15 mouse cellular contexts compared by ENCODE assay signal in the genomic region with DNA sequence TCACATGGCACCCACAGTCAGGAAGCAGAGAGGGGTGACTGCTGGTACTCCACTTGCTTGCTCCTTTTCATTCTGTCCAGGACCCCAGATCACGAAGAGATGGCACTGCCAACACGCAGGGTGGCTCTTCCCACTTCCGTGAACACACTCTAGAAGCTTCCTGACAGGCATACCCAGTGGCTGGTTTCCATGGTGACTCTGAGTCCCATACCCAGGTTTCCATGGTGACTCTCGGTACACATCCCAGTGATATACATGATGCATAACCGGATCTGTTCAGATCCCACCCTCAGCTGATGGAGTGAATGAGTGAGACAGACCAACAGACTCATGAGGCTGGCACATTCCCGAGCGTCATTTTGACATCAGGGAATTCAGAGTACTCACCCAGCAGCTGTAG. TPM values are rescaled to one million over a fixed set of nuclear protein-coding genes. Genes with fewer than 3 reads are reported as not detected.
DNase-seq lines count a peak whose midpoint lies in the region; ATAC-seq and TF ChIP-seq lines count a peak whose summit lies in the region.
"Had no signal": no experiment of that assay in that cellular context is flagged by ENCODE, and none has a peak within 500 bp of the region (broad histone marks: within the 10 kb centered on the region; RNA-seq: fewer than 3 reads in every experiment).

No protein-coding gene starts in this region.

- H3K4me1 ChIP-seq in hindbrain, embryonic 15.5 days (replicated peaks), result peaks cover 15% of the 10 kb centered on the region
- H3K4me1 ChIP-seq in hindbrain, embryonic 12.5 days, result peaks cover 21% of the 10 kb centered on the region
- H3K4me1 ChIP-seq in forebrain, postnatal 0 days (ENCODE audit: insufficient read depth), result peaks cover 9% of the 10 kb centered on the region; the same call in 1 of the 2 replicates
- H3K4me1 ChIP-seq in midbrain, embryonic 16.5 days (ENCODE audit: control insufficient read depth, insufficient read depth, low read length), result peaks cover 2% of the 10 kb centered on the region; the same call in 1 of the 2 replicates
- H3K4me1 ChIP-seq: heart, embryonic 13.5 days had no signal

- ATAC-seq in hindbrain, embryonic 15.5 days (ENCODE audit: low FRiP score, low read depth), result peak; percentile 81
- ATAC-seq in hindbrain, embryonic 12.5 days (ENCODE audit: low FRiP score), result no peak
- peak; percentile 95 for ATAC-seq in forebrain, postnatal 0 days
- ATAC-seq in midbrain, embryonic 16.5 days, result peak; percentile 91
- ATAC-seq in megakaryocyte progenitor cell, adult 5-6 weeks (replicated peaks; ENCODE audit: poor library complexity), result no peak

- H3K36me3 ChIP-seq in hindbrain, embryonic 15.5 days, result no peaks in the 10 kb centered on the region
- no peaks in the 10 kb centered on the region for H3K36me3 ChIP-seq in hindbrain, embryonic 12.5 days
- H3K36me3 ChIP-seq in forebrain, postnatal 0 days (ENCODE audit: insufficient read depth), result no peaks in the 10 kb centered on the region
- no peaks in the 10 kb centered on the region for H3K36me3 ChIP-seq in midbrain, embryonic 16.5 days (ENCODE audit: control insufficient read depth, insufficient read depth, low read length)
- H3K36me3 ChIP-seq: G1E; heart, embryonic 13.5 days; kidney, embryonic 15.5 days had no signal

- H3K4me3 ChIP-seq in hindbrain, embryonic 15.5 days, result no peak overlapping the region
- no peak overlapping the region for H3K4me3 ChIP-seq in hindbrain, embryonic 12.5 days
- no peak overlapping the region for H3K4me3 ChIP-seq in forebrain, postnatal 0 days (ENCODE audit: low read depth, low read length)
- H3K4me3 ChIP-seq in midbrain, embryonic 16.5 days (ENCODE audit: low read depth, low read length), result no peak overlapping the region
- H3K4me3 ChIP-seq: heart, embryonic 13.5 days; kidney, embryonic 15.5 days had no signal

- TF ChIP-seq CTCF in forebrain, postnatal 0 days (IDR thresholded peaks at IDR 0.05; ENCODE audit: low read depth), result no peak

- DNase-seq in brain, adult 2 months (ENCODE audit: low read depth, low spot score), result peak; percentile 72
- DNase-seq in forebrain, postnatal 0 days, result peak; percentile 86
- DNase-seq in adrenal gland, postnatal 10 days, result no peak
- DNase-seq: cerebellum, adult 2 months; embryo, embryonic 11 days; gastrocnemius, postnatal 36 days; thymus, adult 18-20 months had no signal

- H3K9ac ChIP-seq in hindbrain, embryonic 15.5 days, result no peak overlapping the region
- no peak overlapping the region for H3K9ac ChIP-seq in hindbrain, embryonic 12.5 days
- no peak overlapping the region for H3K9ac ChIP-seq in forebrain, postnatal 0 days
- H3K9ac ChIP-seq in midbrain, embryonic 16.5 days (ENCODE audit: low read depth, low read length), result no peak overlapping the region
- H3K9ac ChIP-seq: heart, embryonic 13.5 days; kidney, embryonic 15.5 days had no signal

- 49% methylated on average over 7 of the region's 7 CpGs for WGBS in hindbrain, embryonic 15.5 days
- 71% methylated on average over 7 of the region's 7 CpGs for WGBS in hindbrain, embryonic 12.5 days
- 41% methylated on average over 7 of the region's 7 CpGs for WGBS in forebrain, postnatal 0 days
- WGBS in midbrain, embryonic 16.5 days, result 47% methylated on average over 7 of the region's 7 CpGs

- H3K4me2 ChIP-seq in hindbrain, embryonic 15.5 days, result no peak overlapping the region
- H3K4me2 ChIP-seq in hindbrain, embryonic 12.5 days (replicated peaks), result no peak overlapping the region
- H3K4me2 ChIP-seq in forebrain, postnatal 0 days (ENCODE audit: low read depth), result peak overlapping the region; percentile 19
- no peak overlapping the region for H3K4me2 ChIP-seq in midbrain, embryonic 16.5 days (ENCODE audit: low read length)
- H3K4me2 ChIP-seq: heart, embryonic 13.5 days; kidney, embryonic 15.5 days had no signal

- peaks cover 10% of the 10 kb centered on the region; the same call in 1 of the 2 replicates for H3K27me3 ChIP-seq in hindbrain, embryonic 15.5 days
- H3K27me3 ChIP-seq in hindbrain, embryonic 12.5 days, result peaks cover 35% of the 10 kb centered on the region
- H3K27me3 ChIP-seq in forebrain, postnatal 0 days (ENCODE audit: insufficient read depth, low read length), result no peaks in the 10 kb centered on the region
- peaks cover 3% of the 10 kb centered on the region; the same call in 1 of the 2 replicates for H3K27me3 ChIP-seq in midbrain, embryonic 16.5 days (ENCODE audit: control insufficient read depth, insufficient read depth, low read depth, low read length)

- no peak overlapping the region for H3K27ac ChIP-seq in hindbrain, embryonic 15.5 days (replicated peaks)
- H3K27ac ChIP-seq in hindbrain, embryonic 12.5 days, result no peak overlapping the region
- H3K27ac ChIP-seq in forebrain, postnatal 0 days (ENCODE audit: low read depth, low read length), result peak overlapping the region; percentile 69
- peak overlapping the region; percentile 38; the same call in 1 of the 2 replicates for H3K27ac ChIP-seq in midbrain, embryonic 16.5 days (ENCODE audit: low read length)
- H3K27ac ChIP-seq: heart, embryonic 13.5 days; kidney, embryonic 15.5 days had no signal

- no peaks in the 10 kb centered on the region for H3K9me3 ChIP-seq in hindbrain, embryonic 15.5 days
- no peaks in the 10 kb centered on the region; the same call in 1 of the 2 replicates for H3K9me3 ChIP-seq in hindbrain, embryonic 12.5 days (replicated peaks)
- H3K9me3 ChIP-seq in forebrain, postnatal 0 days (ENCODE audit: low read length), result no peaks in the 10 kb centered on the region
- no peaks in the 10 kb centered on the region for H3K9me3 ChIP-seq in midbrain, embryonic 16.5 days (replicated peaks; ENCODE audit: control insufficient read depth, low read length, poor library complexity, severe bottlenecking)
- H3K9me3 ChIP-seq: kidney, embryonic 15.5 days had no signal

RNA-seq across cellular contexts. Expression of a gene that starts 25.1 kb away (rescaled TPM):
- 1.3 and 1.4 TPM in 2 replicates for polyA plus RNA-seq in hindbrain, embryonic 15.5 days (2015; fragmentation: Nextera tagmentation; extraction: Ambion mirVana)
- 2.0 and 3.2 TPM in 2 replicates for polyA plus RNA-seq in hindbrain, embryonic 12.5 days (2016; fragmentation: Nextera tagmentation; extraction: Ambion mirVana)
- 1.3 and 2.3 TPM in 2 replicates for total RNA-seq in forebrain, postnatal 0 days (2014; rRNA removed)
- 1.4 and 1.6 TPM in 2 replicates for polyA plus RNA-seq in forebrain, postnatal 0 days (2015; fragmentation: Nextera tagmentation; extraction: Ambion mirVana)
- polyA plus RNA-seq in midbrain, embryonic 16.5 days (2015; fragmentation: Nextera tagmentation; extraction: Ambion mirVana), result 0.91 and 1.1 TPM in 2 replicates
- 1 to 10 TPM; 1.4 to 1.7 TPM for total RNA-seq in adrenal gland, postnatal 10 days (2021)
- not detected in 2 replicates for total RNA-seq in megakaryocyte progenitor cell, adult 5-6 weeks (2015)
- total RNA-seq in megakaryocyte progenitor cell, adult 5-6 weeks (2017), result not detected in 2 replicates
- total RNA-seq: gastrocnemius, postnatal 36 days had no signal
- polyA plus RNA-seq: G1E had no signal

RNA-seq across cellular contexts. Expression of a gene that starts 49.1 kb away (rescaled TPM):
- polyA plus RNA-seq in hindbrain, embryonic 15.5 days (2015; fragmentation: Nextera tagmentation; extraction: Ambion mirVana), result 50.3 and 51.0 TPM in 2 replicates
- polyA plus RNA-seq in hindbrain, embryonic 12.5 days (2016; fragmentation: Nextera tagmentation; extraction: Ambion mirVana), result 60.0 and 69.3 TPM in 2 replicates
- 38.7 and 76.5 TPM in 2 replicates for total RNA-seq in forebrain, postnatal 0 days (2014; rRNA removed)
- 30.3 and 33.3 TPM in 2 replicates for polyA plus RNA-seq in forebrain, postnatal 0 days (2015; fragmentation: Nextera tagmentation; extraction: Ambion mirVana)
- 52.3 and 53.0 TPM in 2 replicates for polyA plus RNA-seq in midbrain, embryonic 16.5 days (2015; fragmentation: Nextera tagmentation; extraction: Ambion mirVana)
- 10 to 100 TPM; 30.4 to 32.2 TPM for total RNA-seq in adrenal gland, postnatal 10 days (2021)
- total RNA-seq in megakaryocyte progenitor cell, adult 5-6 weeks (2015), result 13.9 and 17.4 TPM in 2 replicates
- 20.9 and 21.8 TPM in 2 replicates for total RNA-seq in megakaryocyte progenitor cell, adult 5-6 weeks (2017)

RNA-seq across cellular contexts. Expression of a gene that starts 56.9 kb away (rescaled TPM):
- polyA plus RNA-seq in hindbrain, embryonic 15.5 days (2015; fragmentation: Nextera tagmentation; extraction: Ambion mirVana), result 4.1 and 5.5 TPM in 2 replicates
- polyA plus RNA-seq in hindbrain, embryonic 12.5 days (2016; fragmentation: Nextera tagmentation; extraction: Ambion mirVana), result 22.7 and 25.4 TPM in 2 replicates
- total RNA-seq in forebrain, postnatal 0 days (2014; rRNA removed), result 3.1 and 6.5 TPM in 2 replicates
- polyA plus RNA-seq in forebrain, postnatal 0 days (2015; fragmentation: Nextera tagmentation; extraction: Ambion mirVana), result 2.6 and 2.7 TPM in 2 replicates
- 1.7 and 2.0 TPM in 2 replicates for polyA plus RNA-seq in midbrain, embryonic 16.5 days (2015; fragmentation: Nextera tagmentation; extraction: Ambion mirVana)
- 1 to 10 TPM; 4.1 to 6.1 TPM for total RNA-seq in adrenal gland, postnatal 10 days (2021)
- total RNA-seq in megakaryocyte progenitor cell, adult 5-6 weeks (2015), result not detected in 2 replicates
- total RNA-seq in megakaryocyte progenitor cell, adult 5-6 weeks (2017), result not detected in 2 replicates
- total RNA-seq: G1E; liver, adult 2 months had no signal

Comparison
In these comparisons a context has a peak if more than half of its experiments do, and no peak if none do; other contexts are left out.
1. ATAC-seq: peak in hindbrain, embryonic 15.5 days (single experiment), forebrain, postnatal 0 days (single experiment) and midbrain, embryonic 16.5 days (single experiment); none in hindbrain, embryonic 12.5 days (single experiment) and megakaryocyte progenitor cell, adult 5-6 weeks (single experiment).
2. H3K27ac ChIP-seq: peak in forebrain, postnatal 0 days (single experiment) and midbrain, embryonic 16.5 days (single experiment); none in hindbrain, embryonic 15.5 days (single experiment) and hindbrain, embryonic 12.5 days (single experiment).